Mouse (Mus musculus): ENCODE measurements around the gene Lmx1a.

The Lmx1a gene

DNA sequence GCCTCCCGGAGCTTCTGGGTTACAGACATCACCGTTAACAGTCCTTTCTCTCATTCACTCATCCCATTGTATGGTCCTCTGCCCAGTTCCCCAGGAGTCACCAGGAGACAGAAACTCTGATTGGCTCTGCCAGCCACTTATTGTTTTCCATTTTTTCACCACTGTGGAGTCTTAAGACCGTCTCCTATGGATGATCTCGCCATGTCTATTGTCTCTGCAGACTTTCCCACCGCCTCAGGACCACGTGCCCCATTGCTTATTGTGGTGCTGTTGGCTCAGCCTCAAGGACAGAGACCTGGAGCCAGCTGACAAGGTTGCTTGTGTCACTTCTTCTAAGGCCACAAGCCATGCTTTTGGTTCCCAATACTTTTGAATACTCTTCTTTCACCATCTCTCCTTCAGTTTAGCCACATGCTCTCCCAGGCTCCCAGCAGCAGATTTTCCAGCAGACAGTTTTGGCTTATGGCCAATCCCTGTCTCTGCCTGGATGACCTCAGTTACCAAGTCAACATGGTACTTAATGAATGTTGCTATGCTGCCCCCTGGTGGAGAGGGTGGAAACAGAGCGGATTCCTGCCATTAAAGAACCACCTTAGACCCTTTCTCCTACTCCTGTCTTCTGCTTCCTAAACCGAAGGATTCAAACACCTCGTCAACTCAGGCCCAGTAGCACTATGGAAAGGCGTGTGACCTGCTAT, 92.9 kb downstream of the Lmx1a start:
- in situ Hi-C loops (cut with MboI; ENCODE audit: unreplicated experiment in 2 of 2) = no loop called here

DNA sequence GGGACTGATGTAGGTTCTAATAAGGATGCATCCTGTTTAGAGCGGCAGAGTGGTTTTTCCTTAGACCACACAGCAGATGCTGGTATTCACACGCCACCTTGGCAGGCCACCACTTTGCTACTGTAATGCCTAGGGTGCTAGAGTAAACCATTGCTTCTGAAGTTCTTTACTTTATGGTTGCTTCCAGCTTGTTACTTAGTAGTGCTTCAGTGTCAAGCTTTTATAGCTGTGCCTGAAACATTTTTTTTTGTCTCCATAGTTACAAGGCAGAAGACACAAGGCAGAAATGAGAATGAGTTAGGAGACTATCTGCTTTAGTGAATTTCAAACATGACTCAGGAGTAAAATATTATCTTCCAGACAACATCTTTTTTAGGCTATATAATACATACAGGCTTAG, 95.0 kb downstream of the Lmx1a start:
- in situ Hi-C loops (cut with MboI; ENCODE audit: unreplicated experiment in 2 of 2) = no loop called here

DNA sequence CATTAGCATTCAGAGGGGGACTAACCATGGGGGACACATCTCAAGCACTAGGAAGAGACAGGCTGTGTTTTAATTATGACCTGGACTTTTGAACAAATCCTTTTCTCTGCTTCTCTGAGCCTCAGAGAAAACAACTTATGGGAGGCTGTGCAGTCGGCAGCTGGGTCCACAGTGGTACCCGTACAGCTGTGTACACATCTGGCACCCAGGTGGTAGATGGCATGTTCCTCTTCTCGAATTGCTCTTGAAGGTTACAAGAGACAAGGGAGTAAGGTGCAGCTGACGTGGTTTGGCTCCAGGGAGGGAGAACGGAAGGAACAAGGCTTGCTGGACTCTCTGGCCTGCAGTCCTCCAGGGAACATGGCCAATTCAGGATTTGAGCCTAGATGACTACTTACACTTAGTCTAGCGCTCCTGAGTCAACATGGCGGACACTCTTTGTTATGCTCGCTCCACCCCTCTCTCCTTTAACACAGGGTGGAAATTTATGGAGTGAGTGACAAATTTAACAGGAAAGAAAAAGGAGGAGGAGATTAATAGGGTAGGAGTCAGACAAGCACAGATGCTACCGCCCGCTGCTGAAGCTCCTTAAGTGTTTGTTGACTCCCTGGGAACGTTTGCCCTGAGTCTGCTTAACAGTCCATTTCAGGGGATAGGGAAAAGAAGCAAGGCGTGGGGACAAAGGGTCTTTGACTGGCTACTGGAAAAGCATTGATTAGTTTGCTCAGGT, 99.8 kb downstream of the Lmx1a start:
- in situ Hi-C loops (cut with MboI; ENCODE audit: unreplicated experiment in 2 of 2) = no loop called here

DNA sequence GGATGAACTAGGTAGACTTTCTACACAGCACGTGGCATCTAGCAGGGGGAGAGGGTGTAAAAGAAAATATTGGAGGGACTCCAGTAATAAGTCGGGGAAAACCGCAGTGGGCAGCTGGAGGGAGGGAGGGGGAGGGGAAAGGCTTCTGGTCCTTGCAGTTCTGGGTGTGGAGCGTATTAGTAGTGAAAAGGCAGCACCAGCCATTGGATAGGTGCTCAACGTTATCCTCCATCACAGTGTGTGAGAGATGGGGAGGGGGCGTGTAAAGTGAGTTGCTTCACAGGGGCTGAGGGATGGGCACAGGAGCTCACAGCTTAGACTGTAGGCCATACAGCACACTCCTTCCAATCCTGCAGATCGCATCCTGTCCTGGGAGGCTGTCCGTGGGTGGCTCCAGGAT, 100.4 kb downstream of the Lmx1a start:
- in situ Hi-C loops (cut with MboI; ENCODE audit: unreplicated experiment in 2 of 2) = no loop called here

DNA sequence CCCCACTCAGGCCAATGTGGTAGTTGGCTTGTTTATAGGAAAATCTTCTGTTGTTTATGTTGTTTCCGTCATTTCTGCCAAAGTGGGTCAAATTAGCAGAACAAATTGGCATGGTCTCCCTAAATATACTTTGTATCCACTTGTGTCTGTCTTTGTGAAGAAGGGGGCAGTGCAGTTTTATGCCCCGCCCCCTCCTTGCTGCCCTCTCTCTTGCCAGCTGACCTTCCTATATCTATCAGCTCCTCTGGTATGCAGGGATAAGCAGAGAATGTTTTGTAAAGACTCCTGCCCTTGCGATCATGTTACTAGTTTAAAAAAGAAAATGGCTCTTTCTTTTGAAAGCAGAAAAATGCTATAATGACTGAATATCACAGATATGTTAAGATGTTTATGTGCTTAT, 101.7 kb downstream of the Lmx1a start:
- in situ Hi-C loops (cut with MboI; ENCODE audit: unreplicated experiment in 2 of 2) = no loop called here

DNA sequence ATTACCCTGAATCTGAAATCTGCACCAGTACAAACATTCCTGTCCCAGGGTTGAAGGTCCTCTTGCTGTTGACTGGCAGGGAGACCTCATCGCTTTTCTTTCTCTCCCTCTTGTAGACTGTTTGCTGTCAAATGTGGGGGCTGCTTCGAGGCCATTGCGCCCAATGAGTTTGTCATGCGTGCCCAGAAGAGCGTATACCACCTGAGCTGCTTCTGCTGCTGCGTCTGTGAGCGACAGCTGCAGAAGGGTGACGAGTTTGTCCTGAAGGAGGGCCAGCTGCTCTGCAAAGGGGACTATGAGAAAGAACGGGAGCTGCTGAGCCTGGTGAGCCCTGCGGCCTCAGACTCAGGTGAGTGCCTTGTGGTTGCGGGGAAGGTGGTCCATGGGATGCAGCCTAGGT, 102.2 kb downstream of the Lmx1a start:
- in situ Hi-C loops (cut with MboI; ENCODE audit: unreplicated experiment in 2 of 2) = no loop called here

DNA sequence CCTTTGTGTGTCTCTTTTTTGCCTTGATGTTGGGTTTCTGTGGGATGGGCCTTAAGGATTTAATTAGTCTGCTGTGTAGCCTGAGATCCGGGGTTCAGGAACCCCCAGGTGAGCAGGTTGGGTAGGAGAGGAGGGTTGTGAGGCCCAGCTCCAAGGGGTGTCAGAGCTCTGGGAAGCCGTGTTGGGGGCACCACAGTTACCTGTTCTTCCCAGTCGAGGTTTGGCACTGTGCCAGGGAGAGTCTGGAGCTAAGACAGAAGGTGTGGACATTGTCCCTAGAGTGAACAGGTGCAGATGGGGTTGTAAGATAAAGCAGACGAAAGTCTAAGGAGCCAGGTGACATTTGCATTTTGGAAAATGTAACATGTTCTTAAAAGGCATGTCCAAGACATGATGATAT, 112.9 kb downstream of the Lmx1a start:
- in situ Hi-C loops (cut with MboI; ENCODE audit: unreplicated experiment in 2 of 2) = no loop called here

DNA sequence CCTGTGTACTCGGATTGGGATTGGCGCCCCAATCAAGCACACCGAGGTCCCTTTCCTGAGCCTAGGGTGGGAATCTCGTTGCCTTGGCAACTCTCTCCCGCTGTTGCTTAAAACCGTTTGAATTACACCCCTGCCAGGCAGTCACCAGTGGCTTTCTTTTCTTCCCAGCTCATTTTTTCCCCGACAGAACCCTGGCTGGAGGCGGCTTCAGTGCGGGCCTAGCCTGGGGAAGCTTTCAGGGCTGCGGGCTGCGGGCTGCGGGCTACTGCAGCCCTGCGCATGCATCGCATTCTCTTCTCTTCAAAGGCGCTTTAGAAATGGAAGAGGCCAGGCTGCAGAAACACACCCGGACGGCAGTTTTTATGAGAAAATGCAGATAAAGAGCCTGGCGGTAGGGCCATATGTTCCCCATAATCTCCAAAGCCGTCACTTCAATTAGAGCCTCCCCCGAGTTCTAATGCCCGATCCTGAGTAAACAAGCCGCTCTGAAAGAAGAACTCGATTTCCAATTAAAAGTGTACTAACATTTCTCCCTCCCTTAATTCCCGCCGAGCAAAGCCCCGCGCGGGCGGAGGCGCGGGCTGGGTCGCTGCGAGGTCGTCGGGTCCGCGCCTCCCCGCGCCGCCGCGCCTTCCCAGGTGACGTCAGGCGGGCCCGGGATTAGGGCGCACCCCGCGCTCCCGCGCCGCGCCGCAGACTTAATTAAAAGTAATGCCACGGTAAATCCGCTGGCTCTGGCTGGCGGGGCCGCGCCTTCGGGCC, 113.7 kb downstream of the Lmx1a start:
- in situ Hi-C loops (cut with MboI; ENCODE audit: unreplicated experiment in 2 of 2) = no loop called here

DNA sequence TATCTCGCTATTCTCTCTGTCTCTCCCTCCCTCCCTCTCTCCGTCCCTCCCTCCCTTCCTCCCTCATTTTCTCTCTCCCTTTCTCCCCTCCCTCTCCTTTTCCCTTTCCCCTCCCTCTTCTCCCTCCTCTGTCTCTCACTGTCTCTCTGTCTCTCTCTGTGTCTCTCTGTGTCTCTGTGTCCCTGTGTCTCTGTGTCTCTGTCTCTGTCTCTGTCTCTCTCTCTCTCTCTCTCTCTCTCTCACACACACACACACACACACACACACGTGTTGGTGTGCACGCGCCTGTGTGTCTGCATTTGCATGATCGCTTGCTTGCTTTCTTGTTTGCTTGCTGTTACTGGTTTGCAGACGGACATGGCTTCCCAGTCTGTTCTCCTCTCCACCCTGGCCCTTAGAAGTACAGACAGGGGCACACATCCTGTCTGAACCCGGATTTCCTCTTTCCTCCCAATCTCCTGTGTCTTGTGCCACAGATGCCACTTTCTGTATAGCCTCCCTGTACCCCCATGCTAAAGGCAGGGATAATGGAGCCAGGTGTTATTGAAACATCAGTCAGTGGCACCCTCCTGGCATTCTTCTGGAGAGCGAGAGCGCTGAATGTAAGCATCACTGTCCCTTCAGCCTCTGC, 114.4 kb downstream of the Lmx1a start:
- in situ Hi-C loops (cut with MboI; ENCODE audit: unreplicated experiment in 2 of 2) = no loop called here

DNA sequence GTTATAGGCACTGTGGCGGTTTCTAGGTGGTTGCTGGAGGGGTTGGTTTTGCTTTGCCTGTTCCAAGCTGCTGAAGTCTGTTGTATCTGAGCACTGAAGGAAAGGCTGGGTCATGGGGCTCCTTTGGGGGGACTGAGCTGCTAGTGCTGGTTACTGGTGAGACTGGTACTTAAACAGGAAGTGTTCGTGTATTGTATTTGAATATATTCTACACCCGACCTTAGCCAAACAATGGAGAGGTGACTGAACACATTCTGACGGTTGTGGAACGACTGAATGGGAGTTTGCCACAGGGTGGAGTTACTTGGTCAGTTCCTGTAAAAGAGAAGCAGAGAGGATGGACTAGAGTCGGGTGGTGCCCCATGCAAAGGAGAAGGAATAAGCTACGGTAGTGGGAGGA, 115.8 kb downstream of the Lmx1a start:
- in situ Hi-C loops (cut with MboI; ENCODE audit: unreplicated experiment in 2 of 2) = no loop called here

DNA sequence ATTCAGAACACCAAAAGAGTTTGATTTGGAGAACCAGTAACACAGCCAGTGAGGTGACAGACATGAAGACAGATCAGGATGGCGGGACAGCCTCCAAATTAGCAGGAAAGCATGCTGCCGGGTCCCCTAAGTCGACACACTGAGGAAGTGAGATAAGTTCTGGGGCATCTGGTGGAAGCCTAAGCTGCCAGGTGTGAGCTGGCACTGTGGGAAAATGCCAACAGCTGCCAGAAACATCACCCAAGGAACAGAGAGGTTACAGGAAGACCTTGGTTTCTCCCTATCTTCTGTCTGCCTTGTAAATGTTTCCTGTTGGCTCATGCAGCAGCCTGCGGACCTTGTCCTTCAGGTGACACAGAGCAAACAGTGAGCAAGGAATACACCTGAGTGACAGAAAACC, 122.1 kb downstream of the Lmx1a start:
- in situ Hi-C loops (cut with MboI; ENCODE audit: unreplicated experiment in 2 of 2) = no loop called here

DNA sequence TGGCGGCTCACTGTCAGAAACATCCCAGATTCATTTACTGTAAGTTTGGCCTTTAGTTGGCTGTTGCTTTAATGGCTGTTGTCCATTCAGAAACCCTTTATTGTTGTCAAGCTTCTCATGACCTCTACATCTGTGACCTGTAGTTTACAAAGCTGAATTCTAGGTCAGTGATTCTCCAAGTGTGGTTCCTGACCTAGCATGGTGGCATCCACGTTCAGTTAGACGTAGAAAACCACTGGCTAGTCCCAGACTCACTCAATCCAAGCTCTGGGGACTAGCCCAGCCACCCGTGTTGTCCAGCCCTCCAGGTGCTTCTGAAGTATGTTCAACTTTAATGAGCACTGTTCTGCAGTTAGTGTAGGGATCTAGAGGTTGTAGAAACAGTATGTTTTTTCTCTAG, 126.1 kb downstream of the Lmx1a start:
- in situ Hi-C loops (cut with MboI; ENCODE audit: unreplicated experiment in 2 of 2) = no loop called here

DNA sequence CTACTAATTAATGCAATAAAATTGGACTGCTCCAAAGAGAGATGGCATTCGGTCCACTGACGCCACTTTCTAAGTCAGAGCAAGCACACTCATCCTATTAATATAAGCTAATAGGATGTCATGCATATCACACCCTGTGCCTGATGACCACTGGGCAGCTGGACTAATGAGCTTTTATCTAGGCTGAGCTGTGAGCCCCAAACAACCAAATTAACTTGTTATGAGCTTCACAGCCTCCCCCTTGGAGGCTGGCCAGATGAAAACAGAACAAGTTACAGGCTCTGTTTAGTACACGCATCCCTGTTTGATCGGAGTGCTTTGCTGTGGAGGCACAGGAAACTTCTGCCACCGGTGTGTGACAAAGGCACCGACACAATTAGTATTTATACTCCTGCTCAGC, 128.0 kb downstream of the Lmx1a start:
- in situ Hi-C loops (cut with MboI; ENCODE audit: unreplicated experiment in 2 of 2) = no loop called here

DNA sequence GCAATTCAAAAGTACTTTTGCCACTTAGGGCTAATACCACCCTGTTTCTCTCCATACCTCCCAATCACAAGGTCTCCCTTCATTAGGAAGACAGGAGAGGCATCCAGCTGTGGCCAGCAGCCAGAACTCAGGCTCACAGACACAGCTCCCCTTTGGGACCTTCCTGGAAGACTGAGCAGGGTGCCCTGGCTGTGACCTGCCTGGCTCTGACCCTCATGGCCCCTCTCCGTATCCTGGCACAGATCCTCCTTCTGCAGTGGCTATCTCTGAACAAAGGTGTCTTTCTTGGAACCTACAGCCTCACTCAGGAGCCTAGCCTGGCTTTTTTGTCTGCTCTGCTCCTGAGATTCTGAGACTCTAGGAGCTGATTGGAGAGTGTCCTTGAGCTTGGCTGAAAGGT, 128.6 kb downstream of the Lmx1a start:
- in situ Hi-C loops (cut with MboI; ENCODE audit: unreplicated experiment in 2 of 2) = no loop called here

DNA sequence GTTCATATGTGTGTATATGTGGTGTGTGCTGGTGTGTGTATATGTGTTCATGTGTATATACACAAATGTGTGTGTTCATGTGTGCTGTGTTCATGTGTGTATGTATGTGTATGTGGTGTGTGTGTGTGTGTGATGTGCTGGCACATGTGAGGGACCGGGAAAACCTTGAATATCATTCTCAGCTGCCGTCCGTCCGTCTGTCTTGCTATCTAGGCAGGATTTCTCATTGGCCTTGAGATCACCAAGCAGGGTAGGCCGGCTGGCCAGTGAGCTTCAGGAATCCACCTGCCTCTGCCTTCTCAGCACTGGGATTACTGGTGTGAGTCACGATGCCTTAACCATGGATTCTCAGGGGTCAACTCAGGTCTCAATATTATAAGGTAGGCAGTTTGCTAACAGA, 131.0 kb downstream of the Lmx1a start:
- in situ Hi-C loops (cut with MboI; ENCODE audit: unreplicated experiment in 2 of 2) = no loop called here

DNA sequence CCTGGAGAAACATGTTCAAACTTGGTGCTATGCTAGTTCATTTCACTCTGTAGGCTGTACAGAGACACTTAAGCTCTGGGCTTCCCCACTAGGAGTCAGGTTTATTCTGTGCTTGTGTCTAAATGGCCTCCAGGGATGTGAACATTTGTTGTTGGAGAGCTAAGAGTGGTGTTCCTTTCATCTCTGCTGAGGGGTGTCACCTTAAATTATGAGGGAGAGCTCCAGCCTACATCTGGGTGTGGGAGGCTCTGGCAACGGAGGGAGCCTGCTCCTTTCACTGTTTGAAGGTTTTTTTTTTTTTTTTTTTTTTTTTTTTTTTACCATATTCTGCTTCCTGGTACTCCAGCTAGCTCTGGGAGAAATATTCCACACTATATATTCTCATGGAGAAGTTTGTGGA, 132.1 kb downstream of the Lmx1a start:
- in situ Hi-C loops (cut with MboI; ENCODE audit: unreplicated experiment in 2 of 2) = no loop called here

DNA sequence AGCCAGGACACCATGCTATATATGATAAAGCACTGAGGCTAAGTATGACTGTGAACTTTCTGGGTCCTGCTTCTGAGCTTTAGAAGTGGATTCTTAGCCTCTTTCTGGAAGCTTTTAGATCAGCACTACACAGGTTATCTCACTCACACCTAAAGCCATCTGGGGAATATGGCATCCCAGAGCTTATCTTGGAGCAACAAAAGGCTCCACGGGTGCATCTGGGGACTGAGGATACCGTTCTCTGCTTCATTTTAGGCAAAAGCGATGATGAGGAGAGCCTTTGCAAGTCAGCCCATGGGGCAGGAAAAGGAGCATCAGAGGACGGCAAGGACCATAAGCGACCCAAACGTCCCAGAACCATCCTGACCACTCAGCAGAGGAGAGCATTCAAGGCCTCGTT, 141.3 kb downstream of the Lmx1a start:
- in situ Hi-C loops (cut with MboI; ENCODE audit: unreplicated experiment in 2 of 2) = no loop called here

DNA sequence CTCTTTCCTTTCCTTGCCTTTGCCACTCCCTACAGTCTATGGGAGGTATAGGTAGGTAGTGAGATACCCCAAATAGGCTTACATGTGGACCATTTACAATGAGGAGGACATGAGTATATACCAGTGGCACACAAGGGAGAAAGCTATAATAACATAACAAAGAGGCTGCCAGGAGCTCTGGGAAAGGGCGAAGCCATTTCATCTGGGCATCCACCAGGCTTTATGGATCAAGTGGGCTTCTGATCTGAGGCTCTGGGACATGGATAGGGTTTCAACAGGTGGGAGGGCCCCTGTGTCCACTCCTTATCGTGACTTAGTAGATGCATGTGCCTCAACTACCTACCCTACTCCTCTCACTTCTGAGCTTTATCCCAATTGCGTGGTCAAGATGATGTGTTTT, 142.6 kb downstream of the Lmx1a start:
- in situ Hi-C loops (cut with MboI; ENCODE audit: unreplicated experiment in 2 of 2) = no loop called here

DNA sequence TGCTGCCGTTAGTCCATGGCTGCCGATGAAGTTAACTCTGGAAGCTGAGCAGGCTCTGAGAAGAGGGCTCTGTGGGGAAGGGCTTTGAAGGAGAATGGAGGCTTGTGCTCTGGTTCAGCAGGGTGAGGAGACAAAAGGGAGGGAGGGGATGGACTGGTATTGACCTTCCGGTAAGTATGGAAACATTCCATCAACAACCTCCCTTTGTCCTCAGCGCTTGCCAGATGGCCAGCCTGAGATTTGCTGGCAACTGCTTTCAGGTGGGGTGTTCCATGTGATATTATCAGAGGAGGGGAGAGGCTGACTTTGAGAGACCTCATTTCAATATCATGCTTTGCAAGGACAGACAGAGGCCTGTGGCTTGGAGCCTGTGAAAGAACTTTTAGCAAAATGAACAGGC, 165.8 kb downstream of the Lmx1a start:
- in situ Hi-C loops (cut with MboI; ENCODE audit: unreplicated experiment in 2 of 2) = no loop called here

DNA sequence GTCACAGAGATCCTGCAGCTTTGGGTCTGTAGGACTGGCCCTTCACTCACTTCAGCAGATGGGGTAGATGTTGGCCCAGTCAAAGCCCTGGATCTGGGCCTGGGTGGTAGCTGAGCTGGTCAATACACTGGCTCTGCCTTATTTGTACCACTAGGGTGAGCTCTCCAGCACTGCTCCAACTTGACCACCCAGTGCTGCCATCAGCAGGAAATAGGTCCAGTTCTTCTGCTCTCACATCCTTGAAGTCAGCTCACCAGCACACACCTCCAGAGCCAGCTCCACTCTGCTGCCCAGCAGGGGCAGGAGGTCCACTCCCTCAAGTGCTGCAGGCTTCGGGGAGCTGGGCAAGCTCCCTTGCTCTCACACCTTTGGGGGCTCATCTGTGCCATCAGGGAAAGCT, 183.0 kb downstream of the Lmx1a start:
- in situ Hi-C loops (cut with MboI; ENCODE audit: unreplicated experiment in 2 of 2) = no loop called here

DNA sequence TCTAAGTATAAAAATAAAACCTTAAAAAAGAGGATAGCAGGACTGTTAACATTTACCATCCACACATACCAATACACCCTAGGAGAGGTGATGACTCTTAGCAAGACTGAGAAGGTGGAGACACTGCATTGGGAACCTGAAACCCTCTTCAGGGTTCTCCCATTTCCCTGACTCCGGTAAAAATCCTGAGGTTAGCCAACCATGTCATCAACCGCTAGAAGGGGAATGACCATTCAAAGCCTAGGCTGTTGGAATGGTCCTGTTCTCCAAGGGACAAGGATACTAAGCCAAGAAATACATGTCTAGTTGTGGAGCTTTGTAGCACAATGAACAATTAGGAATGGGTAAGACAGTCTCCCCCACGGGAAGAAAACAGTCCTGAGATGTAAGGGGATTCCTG, 185.1 kb downstream of the Lmx1a start:
- in situ Hi-C loops (cut with MboI; ENCODE audit: unreplicated experiment in 2 of 2) = no loop called here

Data from v-Abl transformed pro-B cells (cell line).